Mouse (Mus musculus) bone marrow, adult 2 months (tissue): ENCODE data around the gene Spata13. TPM values are rescaled to one million over a fixed set of nuclear protein-coding genes. Genes with fewer than 3 reads are reported as not detected.

Experiments used
- H3K27ac ChIP-seq: fragments of 200-500 bp; 2 replicates; pipeline ENCODE4 v1.5.1; 2012; ENCODE audit warnings: low read depth, mild to moderate bottlenecking, control low read depth, inconsistent platforms, low read length; ENCODE audit not compliant: control insufficient read depth, poor library complexity, insufficient read depth
- H3K4me1 ChIP-seq: fragments of 200-500 bp; 2 replicates; pipeline ENCODE4 v1.6.1; 2011; ENCODE audit warnings: low read length; ENCODE audit not compliant: control insufficient read depth, insufficient read depth
- H3K4me3 ChIP-seq: fragments of 200-500 bp; replicated peaks from 2 replicates; pipeline ENCODE3; 2011; ENCODE audit warnings: mild to moderate bottlenecking, low read depth, low read length, control low read depth; ENCODE audit not compliant: control insufficient read depth
- CTCF ChIP-seq: fragments of 200-500 bp; IDR thresholded peaks from 2 replicates; pipeline ENCODE4 v1.5.1; 2011; ENCODE audit warnings: low read length, control low read depth; ENCODE audit not compliant: control insufficient read depth, insufficient read depth
- POLR2A ChIP-seq: fragments of 200-500 bp; IDR thresholded peaks from 2 replicates; pipeline ENCODE4 v1.6.1; 2011; ENCODE audit warnings: low read depth, mild to moderate bottlenecking, control low read depth, low read length, borderline replicate concordance; ENCODE audit not compliant: control insufficient read depth
- WGBS: fragments of 180-500 bp; shearing (Covaris S2); methylation state at CpG from one replicate; pipeline ENCODE4 v1.1.7; 2018; 5-methylcytosine and 5-hydroxymethylcytosine counted together
- polyA plus RNA-seq: library from polyadenylated mRNA; stranded (reverse); fragments of >200 nt; gene quantifications from 2 replicates; pipeline ENCODE4 v1.2.4, GENCODE M21; 2011; ENCODE audit warnings: low replicate concordance; ENCODE audit not compliant: missing spikeins, insufficient read depth, insufficient read length

The Spata13 gene
- polyA plus RNA-seq, 1 experiment = 14.4 TPM

DNA sequence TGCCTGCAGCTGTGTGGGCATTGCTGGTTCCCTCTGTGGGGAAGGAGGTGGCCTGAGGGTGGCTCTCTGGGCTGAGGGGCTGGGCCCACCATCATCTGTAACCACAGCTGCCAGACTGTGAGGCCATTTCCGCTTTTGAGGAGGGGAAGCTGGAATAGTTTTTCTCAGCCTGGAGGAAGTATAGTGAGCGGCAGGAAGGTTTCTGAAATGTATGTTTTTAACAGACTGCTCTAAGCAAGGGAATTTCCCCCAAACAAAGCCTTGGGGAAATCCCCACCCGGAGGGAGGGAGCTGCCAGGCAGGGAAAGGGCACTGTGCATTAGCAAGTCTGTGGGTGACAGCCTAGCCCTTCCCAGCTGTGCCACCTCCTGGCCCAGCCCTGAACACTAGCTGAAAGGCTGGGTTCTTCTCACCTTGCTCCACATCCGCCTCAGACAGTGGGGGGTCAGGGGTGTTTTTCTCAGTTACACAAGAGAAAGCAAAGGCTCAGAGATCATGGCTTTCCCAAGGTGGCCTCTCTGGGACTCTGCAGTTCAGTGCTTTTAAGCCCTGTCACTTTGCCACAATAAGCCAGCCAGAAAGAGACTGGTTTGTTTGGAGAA is 102.9 kb downstream of the Spata13 start:
- Histone ChIP-seq H3K4me1 (peaks cover 18% of the 10 kb centered on the region), H3K4me3 (peak overlapping the region; percentile 32), H3K27ac (peak overlapping the region; percentile 94)
- TF ChIP-seq POLR2A = peak; percentile 25; the same call in 1 of the 2 replicates
- no peak for TF ChIP-seq CTCF
- WGBS = 2% methylated on average over 4 of the region's 4 CpGs

DNA sequence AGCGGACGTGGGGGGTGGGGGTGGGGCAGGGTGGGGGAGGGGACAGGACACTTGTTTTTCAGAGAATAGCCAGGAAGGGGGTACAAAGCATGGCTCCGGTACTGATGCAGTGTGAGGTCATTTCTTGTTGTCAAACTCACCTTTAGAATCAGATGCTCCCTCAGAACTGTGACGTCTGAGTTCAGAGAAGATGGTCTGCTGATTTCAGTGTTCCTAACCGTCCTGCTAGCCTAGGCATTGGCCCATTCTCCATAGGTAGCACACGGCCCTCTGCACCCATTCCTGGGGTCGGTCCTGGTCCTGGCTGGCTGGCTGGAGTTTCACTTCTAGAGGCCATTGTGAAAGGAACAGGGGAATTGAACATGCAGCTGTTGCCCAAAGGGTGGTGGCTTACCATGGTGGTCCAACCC is 103.4 kb downstream of the Spata13 start:
- WGBS = 9% methylated on average over 7 of the region's 7 CpGs

DNA sequence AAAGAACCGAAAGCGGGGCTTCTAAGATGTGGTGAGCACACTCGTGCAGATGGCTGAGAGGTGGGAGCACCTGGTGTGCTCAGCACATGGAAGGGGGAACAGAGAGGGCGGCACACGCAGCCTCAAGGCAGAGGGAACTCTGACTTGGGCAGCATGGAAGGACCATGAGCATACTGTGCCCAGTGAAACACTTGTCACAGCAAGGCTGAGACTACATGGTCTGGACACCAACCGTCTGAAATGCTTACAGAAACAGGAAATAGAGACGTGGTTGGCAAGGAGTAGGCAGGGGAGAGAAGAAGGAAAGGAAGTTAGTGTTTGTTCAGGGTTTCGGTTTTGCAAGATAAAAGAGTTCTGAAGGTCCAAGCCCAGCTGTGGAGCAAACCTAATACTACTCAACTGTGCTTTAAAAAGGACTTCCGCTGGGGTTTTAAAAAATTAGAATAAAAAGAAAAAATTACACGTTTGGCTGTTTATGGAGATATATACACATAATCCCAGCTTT is 104.7 kb downstream of the Spata13 start:
- peak overlapping the region; percentile 11 for H3K4me3 ChIP-seq
- H3K4me1 ChIP-seq = peaks cover 22% of the 10 kb centered on the region
- H3K27ac ChIP-seq = peak overlapping the region; percentile 90

More for the DNA sequence above, 103.4 kb downstream of the Spata13 start:
- TF ChIP-seq POLR2A (no peak), CTCF (no peak)
- Histone ChIP-seq H3K4me1 (peaks cover 18% of the 10 kb centered on the region), H3K4me3 (peak overlapping the region; percentile 10), H3K27ac (peak overlapping the region; percentile 94)

DNA sequence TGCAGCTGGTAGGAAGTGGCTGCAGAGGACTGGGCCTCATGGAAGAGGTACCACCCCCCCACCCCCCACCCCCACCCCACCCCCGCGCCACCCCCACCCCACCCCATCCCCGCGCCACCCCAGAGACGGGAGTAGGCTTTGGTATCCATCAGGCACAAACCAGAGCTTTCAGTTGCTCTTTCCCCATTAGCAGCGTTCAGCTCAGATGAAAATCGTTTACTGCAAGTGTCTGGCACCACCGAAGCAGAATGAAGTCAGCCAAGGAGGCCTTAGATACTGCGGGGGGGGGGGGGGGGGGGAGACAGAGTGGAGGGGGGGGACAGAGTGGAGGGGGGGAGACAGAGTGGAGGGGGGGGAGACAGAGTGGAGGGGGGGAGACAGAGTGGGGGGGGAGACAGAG is 105.4 kb downstream of the Spata13 start:
- Histone ChIP-seq H3K4me1 (peaks cover 22% of the 10 kb centered on the region), H3K27ac (no peak overlapping the region), H3K4me3 (no peak overlapping the region)
- WGBS = 4% methylated on average over 8 of the region's 9 CpGs
- TF ChIP-seq POLR2A = no peak
- TF ChIP-seq CTCF = no peak

More for the DNA sequence above, 104.7 kb downstream of the Spata13 start:
- TF ChIP-seq CTCF = no peak
- TF ChIP-seq POLR2A = no peak
- 4% methylated on average over 10 of the region's 10 CpGs for WGBS

DNA sequence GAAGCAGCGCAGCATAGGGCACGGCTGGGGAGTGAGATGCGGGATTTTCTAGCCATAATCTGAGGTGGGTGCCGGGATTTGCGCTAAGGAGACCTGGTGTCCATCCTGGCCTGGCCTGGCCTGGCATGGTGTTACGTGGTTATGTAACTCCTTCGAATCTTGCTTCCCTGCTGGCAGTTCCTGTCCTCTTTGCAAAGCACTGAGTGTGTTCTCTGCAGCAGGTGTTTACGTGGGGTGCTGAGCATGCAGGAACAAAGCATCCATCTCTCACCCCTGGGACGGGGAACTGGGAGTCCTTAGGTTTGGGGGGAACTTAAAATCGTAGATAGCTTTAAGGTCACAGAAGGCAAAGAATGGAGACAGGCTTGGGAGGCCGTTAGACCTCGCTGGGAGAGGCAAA is 105.8 kb downstream of the Spata13 start:
- TF ChIP-seq POLR2A (no peak), CTCF (no peak)
- no peak overlapping the region for H3K4me3 ChIP-seq
- peaks cover 22% of the 10 kb centered on the region for H3K4me1 ChIP-seq
- WGBS = 40% methylated on average over 12 of the region's 12 CpGs
- H3K27ac ChIP-seq = peak overlapping the region; percentile 49

DNA sequence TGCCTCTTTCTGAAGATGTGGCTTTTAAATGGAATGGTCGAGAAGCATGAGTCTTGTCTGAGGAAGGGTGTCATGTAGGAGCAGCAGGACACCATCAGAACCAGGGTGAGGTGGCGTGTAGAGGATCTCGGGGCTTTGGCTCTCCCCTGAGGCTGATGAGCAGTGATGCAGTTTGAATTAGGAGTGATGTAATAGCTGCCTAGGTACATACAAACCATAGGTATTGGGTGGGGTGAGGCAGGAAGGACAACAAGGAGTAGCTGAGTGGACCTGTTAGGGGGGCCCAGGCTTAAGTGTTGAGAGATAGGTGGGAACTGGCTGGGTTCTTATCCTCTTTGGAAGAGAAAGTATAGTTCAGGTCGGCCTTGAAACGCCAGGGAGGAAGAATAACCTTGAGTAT is 106.7 kb downstream of the Spata13 start:
- Histone ChIP-seq H3K27ac (no peak overlapping the region), H3K4me1 (peaks cover 20% of the 10 kb centered on the region), H3K4me3 (no peak overlapping the region)
- 67% methylated on average over 5 of the region's 5 CpGs for WGBS
- TF ChIP-seq CTCF = no peak
- TF ChIP-seq POLR2A = no peak

DNA sequence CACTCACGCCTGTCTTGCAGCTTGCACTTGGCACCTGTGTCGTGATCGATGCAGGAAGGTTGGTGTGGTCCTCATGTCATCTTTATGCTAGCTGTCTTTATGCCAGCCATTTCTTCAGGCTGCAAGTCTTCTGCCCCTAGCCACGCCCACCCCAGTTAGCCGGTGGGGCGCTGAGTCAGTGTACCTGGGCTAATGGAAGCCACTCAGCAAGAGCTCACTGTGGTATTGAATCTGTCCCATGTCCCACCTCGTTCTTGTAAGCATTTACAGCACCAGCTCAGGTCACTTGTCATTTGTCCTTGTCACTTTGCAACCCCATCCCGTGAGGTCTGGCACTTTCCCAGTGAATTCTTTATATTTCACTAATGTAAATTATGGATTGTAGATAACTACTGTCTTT is 107.2 kb downstream of the Spata13 start:
- no peak overlapping the region for H3K4me3 ChIP-seq
- no peak overlapping the region for H3K27ac ChIP-seq
- H3K4me1 ChIP-seq = peaks cover 20% of the 10 kb centered on the region
- WGBS = 52% methylated on average over 8 of the region's 8 CpGs
- TF ChIP-seq POLR2A (no peak), CTCF (no peak)

DNA sequence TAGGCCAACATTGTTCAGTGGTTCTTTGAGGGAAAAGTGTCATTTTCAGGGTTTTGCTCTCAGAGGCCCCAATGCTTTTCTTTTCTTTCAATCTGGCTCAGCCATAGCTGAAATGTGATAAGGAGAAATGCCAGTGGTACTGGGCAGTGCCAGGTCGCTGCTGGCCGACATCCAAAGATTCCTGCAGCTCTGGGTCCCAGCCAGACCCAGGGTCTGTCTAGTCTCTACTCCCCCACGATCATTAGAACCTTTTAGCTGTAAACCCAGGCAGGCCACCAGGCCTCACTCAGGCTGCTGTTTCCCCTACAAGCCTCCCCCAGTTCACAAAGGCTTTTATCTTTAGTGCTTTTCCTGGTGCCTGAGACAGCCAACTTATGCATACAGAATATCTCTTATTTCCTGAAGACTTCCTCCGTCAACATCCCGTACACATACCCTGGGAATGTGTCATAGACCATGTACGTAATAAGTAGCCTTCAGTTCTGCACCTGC is 107.7 kb downstream of the Spata13 start:
- TF ChIP-seq CTCF = no peak
- no peak for TF ChIP-seq POLR2A
- H3K4me1 ChIP-seq = peaks cover 16% of the 10 kb centered on the region
- no peak overlapping the region for H3K4me3 ChIP-seq
- no peak overlapping the region for H3K27ac ChIP-seq
- 40% methylated on average over 6 of the region's 6 CpGs for WGBS

DNA sequence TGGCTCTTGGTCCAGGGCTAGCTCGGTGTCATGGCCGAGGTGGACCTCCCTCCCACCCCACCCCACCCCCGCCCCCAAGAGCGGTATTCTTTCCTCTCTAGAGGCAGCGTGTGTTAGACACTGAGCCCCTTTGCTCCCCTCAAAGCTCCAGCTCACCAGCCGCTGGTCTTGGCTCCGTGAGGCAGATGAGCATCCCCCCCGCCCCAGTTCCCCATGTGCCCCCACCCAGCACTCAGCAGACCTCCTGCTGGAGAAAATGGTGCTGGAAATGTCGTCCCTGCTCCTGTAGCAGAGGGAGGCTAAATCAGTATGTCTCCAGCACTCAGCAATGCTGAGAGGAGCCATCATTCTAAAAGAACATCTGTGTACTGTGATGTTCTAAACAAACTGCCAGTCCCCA is 109.9 kb downstream of the Spata13 start:
- Histone ChIP-seq H3K4me1 (peaks cover 18% of the 10 kb centered on the region), H3K27ac (no peak overlapping the region), H3K4me3 (no peak overlapping the region)
- no peak for TF ChIP-seq POLR2A
- TF ChIP-seq CTCF = no peak
- WGBS = 69% methylated on average over 9 of the region's 9 CpGs
